Mouse (Mus musculus) G1E (cell line): Measurements from ENCODE around the gene Mdm4. TPM values are rescaled to one million over a fixed set of nuclear protein-coding genes. Genes with fewer than 3 reads are reported as not detected.

ENCODE experiments used
- ATAC-seq: 2 replicates; pipeline ENCODE4 v1.8.0; 2016; ENCODE audit warnings: mild to moderate bottlenecking; ENCODE audit not compliant: insufficient number of reproducible peaks, poor library complexity, low FRiP score, severe bottlenecking; ENCODE audit errors: extremely low read depth
- DNase-seq: peaks from one replicate; pipeline ENCODE4 v3.0.0; 2012; ENCODE audit warnings: low spot score
- H3K27me3 ChIP-seq: 2 replicates; pipeline ENCODE4 v1.6.1; 2012; ENCODE audit warnings: mild to moderate bottlenecking, low read length, inconsistent platforms; ENCODE audit not compliant: insufficient read depth
- H3K36me3 ChIP-seq: replicated peaks from 2 replicates; pipeline ENCODE3; 2012; ENCODE audit warnings: mild to moderate bottlenecking, inconsistent platforms
- H3K4me1 ChIP-seq: 2 replicates; pipeline ENCODE4 v1.6.1; 2012; ENCODE audit warnings: low read depth, low read length, inconsistent platforms, mixed read lengths; ENCODE audit not compliant: insufficient read depth
- H3K4me3 ChIP-seq: 2 replicates; pipeline ENCODE4 v1.5.1; 2012; ENCODE audit warnings: low read depth, mild to moderate bottlenecking, inconsistent platforms, low read length, moderate library complexity, mixed read lengths
- H3K9me3 ChIP-seq: replicated peaks from 2 replicates; pipeline ENCODE4 v1.6.1; 2012; ENCODE audit warnings: inconsistent platforms
- CTCF ChIP-seq: IDR thresholded peaks from 2 replicates; pipeline ENCODE4 v1.5.1; 2012; ENCODE audit warnings: low read depth, low read length, inconsistent platforms, mixed read lengths
- GATA1 ChIP-seq: IDR thresholded peaks from 2 replicates; pipeline ENCODE4 v1.6.1; 2012; ENCODE audit warnings: borderline replicate concordance, low read length, inconsistent platforms, mixed read lengths
- GATA2 ChIP-seq: IDR thresholded peaks from 2 replicates; pipeline ENCODE4 v1.6.1; 2012; ENCODE audit warnings: low read depth, low read length, inconsistent platforms, borderline replicate concordance
- POLR2AphosphoS5 ChIP-seq: IDR thresholded peaks from 2 replicates; pipeline ENCODE4 v1.6.1; 2012; ENCODE audit warnings: low read depth, low read length, inconsistent platforms; ENCODE audit not compliant: insufficient replicate concordance
- TAL1 ChIP-seq: conservative IDR thresholded peaks from 2 replicates; pipeline ENCODE4 v1.6.1; 2012; ENCODE audit warnings: low read depth, low read length, inconsistent platforms, mixed read lengths
- polyA plus RNA-seq: library from polyadenylated mRNA; stranded (reverse); fragments of >175 nt; gene quantifications from 2 replicates; pipeline ENCODE4 v1.2.3, GENCODE M21; 2012
- total RNA-seq, 2 experiments: library from RNA; stranded (forward) in 1 of 2; stranded (reverse) in 1 of 2; fragments of 200-1000 nt in 1 of 2; fragments of >200 nt in 1 of 2; fragmentation: Nextera tagmentation in 1 of 2; gene quantifications; 2 replicates each; pipeline ENCODE4 v1.2.3; 2014 to 2017

Gene Mdm4
- total and polyA plus RNA-seq, 3 experiments = 87.3 to 378 (median 219) TPM

GRCm38 (mm10) chr1:133075651-133076400 lies 45.5 kb upstream of the Mdm4 start:
- Histone ChIP-seq H3K27me3 (peaks cover 63% of the 10 kb centered on the region), H3K36me3 (no peaks in the 10 kb centered on the region)
- no peak for ATAC-seq

GRCm38 (mm10) chr1:133074541-133074940 lies 44.2 kb upstream of the Mdm4 start:
- H3K36me3 ChIP-seq = no peaks in the 10 kb centered on the region

More at GRCm38 (mm10) chr1:133075651-133076400, 45.5 kb upstream of the Mdm4 start:
- DNase-seq = no peak
- no peaks in the 10 kb centered on the region for H3K4me1 ChIP-seq
- H3K9me3 ChIP-seq = no peaks in the 10 kb centered on the region
- TF ChIP-seq CTCF (no peak), GATA1 (no peak), POLR2AphosphoS5 (no peak), TAL1 (no peak), GATA2 (no peak)
- H3K4me3 ChIP-seq = no peak overlapping the region

DNA sequence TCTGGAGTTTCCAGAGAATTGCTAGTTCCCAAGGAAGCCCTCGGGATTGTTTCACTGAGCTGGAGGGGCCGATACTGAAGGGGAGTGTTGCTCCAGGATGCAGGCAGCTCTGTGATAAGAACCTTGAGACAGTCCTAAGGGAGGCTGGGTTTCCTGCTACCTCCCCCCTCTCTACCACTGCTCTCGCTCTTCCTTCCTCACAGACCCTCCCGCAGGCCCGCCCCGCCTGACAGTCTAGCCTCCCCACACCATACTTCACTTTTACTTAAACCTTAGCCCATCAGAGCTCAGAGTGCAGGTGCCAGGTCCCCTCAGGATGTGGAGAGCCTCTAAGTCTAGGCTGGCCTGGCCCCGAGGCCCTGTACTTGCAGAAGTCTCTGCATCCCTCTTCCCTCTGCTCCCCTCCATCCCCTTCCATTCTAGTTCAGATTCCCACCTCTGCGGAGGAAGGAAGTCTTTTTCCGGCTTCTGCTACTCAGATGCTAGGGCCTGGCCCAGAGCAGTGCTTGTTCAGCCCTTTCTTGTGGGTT lies 43.0 kb upstream of the Mdm4 start:
- no peak for TF ChIP-seq CTCF
- TF ChIP-seq GATA1 = no peak
- TF ChIP-seq TAL1 = no peak
- no peak for TF ChIP-seq GATA2
- TF ChIP-seq POLR2AphosphoS5 = no peak
- Histone ChIP-seq H3K27me3 (peaks cover 65% of the 10 kb centered on the region), H3K9me3 (no peaks in the 10 kb centered on the region), H3K4me3 (no peak overlapping the region), H3K4me1 (no peaks in the 10 kb centered on the region), H3K36me3 (no peaks in the 10 kb centered on the region)
- ATAC-seq (no peak), DNase-seq (no peak)

More at GRCm38 (mm10) chr1:133074541-133074940, 44.2 kb upstream of the Mdm4 start:
- Histone ChIP-seq H3K27me3 (peaks cover 57% of the 10 kb centered on the region), H3K9me3 (no peaks in the 10 kb centered on the region), H3K4me3 (no peak overlapping the region; the same call in 1 of the 2 replicates), H3K4me1 (no peaks in the 10 kb centered on the region)
- DNase-seq (no peak), ATAC-seq (no peak)
- TF ChIP-seq POLR2AphosphoS5 (peak; percentile 26; the same call in 1 of the 2 replicates), GATA2 (no peak)

DNA sequence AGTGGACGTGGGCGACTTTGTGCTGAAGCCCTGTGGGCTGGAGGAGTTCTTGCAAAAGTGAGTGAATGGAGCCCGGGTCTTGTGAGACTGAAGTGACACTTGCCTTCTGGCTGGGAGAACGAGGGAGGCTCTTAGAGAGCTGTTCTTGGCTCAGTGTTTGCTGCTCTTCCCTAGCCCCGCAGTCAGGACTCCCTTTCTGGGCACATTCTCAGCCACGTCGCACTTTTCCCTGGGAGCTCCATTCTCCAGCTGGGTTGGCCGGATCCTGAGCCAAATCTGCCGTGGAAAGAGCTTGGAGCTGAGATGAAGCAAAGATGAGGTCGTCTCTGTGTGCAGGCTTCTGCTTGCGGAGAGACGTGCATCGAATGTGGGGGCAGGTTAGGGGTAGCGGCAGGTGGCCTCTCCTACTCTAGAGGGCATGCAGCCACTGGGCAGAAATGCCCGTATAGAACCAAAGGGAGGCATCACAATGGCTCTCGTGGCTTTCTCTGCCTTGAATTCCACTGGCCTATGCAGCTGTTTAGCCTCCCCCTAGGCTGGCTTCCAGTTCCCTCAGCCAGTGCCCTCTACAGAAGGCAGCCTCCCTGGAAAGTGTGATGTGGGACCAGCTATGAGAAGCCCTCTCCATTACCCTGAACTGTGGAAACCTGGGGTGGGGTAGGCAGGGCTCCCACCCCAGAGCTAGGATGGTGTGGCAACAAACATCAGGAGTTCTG lies 41.5 kb upstream of the Mdm4 start:
- TF ChIP-seq POLR2AphosphoS5 (no peak), GATA1 (no peak), GATA2 (no peak), TAL1 (no peak), CTCF (no peak)
- Histone ChIP-seq H3K36me3 (no peaks in the 10 kb centered on the region), H3K4me1 (no peaks in the 10 kb centered on the region), H3K9me3 (no peaks in the 10 kb centered on the region), H3K4me3 (no peak overlapping the region), H3K27me3 (peaks cover 57% of the 10 kb centered on the region)
- DNase-seq = no peak
- no peak for ATAC-seq

DNA sequence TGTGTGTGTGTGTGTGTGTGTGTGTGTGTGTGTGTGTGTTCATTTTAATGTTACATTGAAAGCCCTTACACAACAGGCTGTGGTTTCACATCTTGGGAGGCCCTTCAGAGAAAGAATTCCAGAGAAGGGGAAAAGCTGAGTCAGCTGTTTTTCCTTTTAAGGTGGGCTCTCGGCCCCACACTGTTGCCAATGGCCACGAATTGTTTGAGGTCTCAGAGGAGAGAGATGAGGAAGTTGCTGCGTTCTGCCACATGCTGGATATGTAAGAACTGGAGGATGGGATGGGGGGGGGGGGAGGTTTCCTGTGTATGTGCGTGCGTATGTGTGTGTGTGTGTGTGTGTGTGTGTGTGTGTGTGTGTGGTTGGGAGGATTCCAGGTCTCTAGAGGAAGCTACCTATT lies 39.8 kb upstream of the Mdm4 start:
- Histone ChIP-seq H3K4me1 (no peaks in the 10 kb centered on the region), H3K9me3 (no peaks in the 10 kb centered on the region), H3K4me3 (no peak overlapping the region), H3K36me3 (no peaks in the 10 kb centered on the region), H3K27me3 (peaks cover 57% of the 10 kb centered on the region)
- TF ChIP-seq POLR2AphosphoS5 = no peak
- no peak for TF ChIP-seq GATA1
- no peak for TF ChIP-seq CTCF
- TF ChIP-seq GATA2 = no peak
- DNase-seq (no peak), ATAC-seq (no peak)

DNA sequence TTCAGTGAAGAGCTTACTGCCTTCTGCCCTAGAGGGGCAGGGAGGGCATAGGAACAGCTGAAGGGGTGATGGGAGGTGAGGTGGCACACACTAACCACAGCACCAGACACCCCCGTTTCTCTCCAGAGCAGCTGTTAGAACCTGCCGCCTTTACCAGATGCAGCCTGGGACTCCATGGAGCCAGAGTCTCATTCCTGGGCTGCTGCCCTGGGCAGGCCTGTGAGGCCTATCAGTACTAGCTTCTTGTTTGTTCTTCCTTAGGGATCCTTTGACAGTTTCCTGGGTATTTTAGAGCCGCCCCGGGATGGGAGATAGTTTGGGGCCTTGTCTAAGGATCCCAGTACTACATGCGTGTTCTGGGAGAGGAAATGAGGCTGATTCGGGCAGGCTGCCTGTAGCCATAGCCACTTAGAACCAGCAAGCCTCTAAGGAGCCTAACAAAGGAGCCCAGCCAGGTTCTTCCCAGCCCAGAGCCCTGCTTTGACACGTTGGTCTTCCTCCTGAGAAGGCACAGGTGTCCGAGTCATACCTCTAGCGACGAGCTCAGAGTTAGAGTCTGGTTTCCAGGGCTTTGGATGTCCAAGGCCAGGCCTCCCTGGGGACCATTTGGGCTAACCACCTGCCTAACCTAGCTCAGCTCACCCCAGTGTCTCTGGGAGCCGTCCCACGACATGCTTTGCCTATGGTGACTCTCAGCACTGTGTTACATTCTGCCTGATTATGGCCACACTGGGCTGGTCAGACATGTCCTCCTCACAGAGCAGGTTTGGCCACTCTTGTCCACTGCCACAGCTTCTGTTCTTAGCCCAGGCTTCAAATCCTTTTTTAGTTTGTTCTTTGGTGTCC lies 39.1 kb upstream of the Mdm4 start:
- ATAC-seq (no peak), DNase-seq (no peak)
- Histone ChIP-seq H3K9me3 (no peaks in the 10 kb centered on the region), H3K4me3 (no peak overlapping the region), H3K4me1 (no peaks in the 10 kb centered on the region), H3K27me3 (peaks cover 54% of the 10 kb centered on the region), H3K36me3 (no peaks in the 10 kb centered on the region)
- TF ChIP-seq TAL1 (no peak), GATA2 (no peak), GATA1 (no peak)
